Mouse (Mus musculus) midbrain, embryonic 14.5 days (tissue): Measurements from ENCODE around the gene Lix1l. TPM values are rescaled to one million over a fixed set of nuclear protein-coding genes. Genes with fewer than 3 reads are reported as not detected.

Source experiments
- ATAC-seq: fragments of 200-750 bp; cut with Nextera tagmentation; 2 replicates; pipeline ENCODE4 v1.8.0; 2017; ENCODE audit warnings: moderate number of reproducible peaks, moderate library complexity; ENCODE audit not compliant: low FRiP score, low TSS enrichment
- DNase-seq: peaks from one replicate; pipeline ENCODE4 v3.0.0-alpha.2; 2015
- H3K27ac ChIP-seq: fragments of 300-500 bp; sonication (generic); replicated peaks from 2 replicates; pipeline ENCODE4 v1.5.1; 2014; ENCODE audit warnings: mild to moderate bottlenecking, low read depth, low read length, moderate library complexity
- H3K27me3 ChIP-seq: fragments of 300-500 bp; sonication (generic); 2 replicates; pipeline ENCODE4 v1.6.1; 2014; ENCODE audit warnings: low read length, control low read depth, mixed read lengths; ENCODE audit not compliant: control insufficient read depth, insufficient read depth
- H3K36me3 ChIP-seq: fragments of 300-500 bp; sonication (generic); 2 replicates; pipeline ENCODE4 v1.6.1; 2014; ENCODE audit warnings: low read length, control low read depth; ENCODE audit not compliant: control insufficient read depth, insufficient read depth
- H3K4me1 ChIP-seq: fragments of 300-500 bp; sonication (generic); 2 replicates; pipeline ENCODE4 v1.6.1; 2014; ENCODE audit warnings: mild to moderate bottlenecking, antibody characterized with exemption, low read length, control low read depth; ENCODE audit not compliant: control insufficient read depth, insufficient read depth
- H3K4me2 ChIP-seq: fragments of 300-500 bp; sonication (generic); 2 replicates; pipeline ENCODE4 v1.6.1; 2014; ENCODE audit warnings: mild to moderate bottlenecking, low read length, moderate library complexity
- H3K4me3 ChIP-seq: fragments of 300-500 bp; sonication (generic); replicated peaks from 2 replicates; pipeline ENCODE4 v1.5.1; 2014; ENCODE audit warnings: low read depth, low read length
- H3K9ac ChIP-seq: fragments of 300-500 bp; sonication (generic); replicated peaks from 2 replicates; pipeline ENCODE4 v1.6.1; 2014; ENCODE audit warnings: mild to moderate bottlenecking, low read length, moderate library complexity
- H3K9me3 ChIP-seq: fragments of 300-500 bp; sonication (generic); 2 replicates; pipeline ENCODE4 v1.6.1; 2016; ENCODE audit warnings: low read length, control low read depth, mixed read lengths; ENCODE audit not compliant: control insufficient read depth
- WGBS: fragments of 180-500 bp; shearing (Covaris S2); extraction: QIAGEN DNeasy Blood & Tissue Kit; methylation state at CpG from one replicate; pipeline ENCODE4 v1.1.7; 2014; 5-methylcytosine and 5-hydroxymethylcytosine counted together
- polyA plus RNA-seq: library from polyadenylated mRNA; unstranded; fragments of >200 nt; fragmentation: Nextera tagmentation; extraction: Ambion mirVana; gene quantifications from 2 replicates; pipeline ENCODE4 v1.2.1, GENCODE M21; 2014

Lix1l gene
- polyA plus RNA-seq, 1 experiment from 2014 or later = 6.7 TPM

DNA sequence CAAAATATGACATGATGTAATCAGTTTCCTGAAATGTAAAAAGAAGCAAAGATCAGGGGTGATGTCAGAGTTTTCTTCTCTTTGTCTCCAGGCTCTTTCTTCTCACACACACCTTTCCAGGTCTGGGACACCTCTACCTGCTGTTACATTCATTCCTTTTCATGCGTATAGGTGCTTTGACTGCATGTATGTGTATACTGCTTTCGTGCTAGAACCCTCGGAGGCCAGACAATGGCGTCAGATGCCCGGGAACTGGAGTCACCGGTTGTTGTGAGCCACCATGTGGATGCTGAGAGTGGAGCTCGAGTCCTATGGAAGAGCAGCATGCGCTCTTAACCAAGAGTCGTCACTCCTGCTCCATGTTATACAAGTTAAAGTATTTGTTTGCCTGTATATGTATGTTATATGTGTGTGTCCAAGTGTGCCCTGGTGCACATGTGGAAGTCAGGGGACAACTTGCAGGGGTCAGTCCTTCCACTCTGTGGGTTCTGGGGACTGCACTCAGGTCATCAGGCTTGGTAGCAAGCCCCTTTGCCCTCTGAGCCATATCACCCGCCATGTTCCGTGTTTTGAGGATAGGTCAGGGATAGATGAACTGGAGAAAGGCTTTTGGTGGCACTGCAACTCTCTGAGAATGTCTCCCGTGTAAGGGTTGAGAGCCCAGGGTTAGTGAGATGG, 22.2 kb upstream of the Lix1l start:
- Histone ChIP-seq H3K9ac (no peak overlapping the region), H3K4me2 (no peak overlapping the region), H3K9me3 (no peaks in the 10 kb centered on the region), H3K4me3 (no peak overlapping the region), H3K36me3 (no peaks in the 10 kb centered on the region), H3K27ac (no peak overlapping the region), H3K27me3 (no peaks in the 10 kb centered on the region), H3K4me1 (peaks cover 14% of the 10 kb centered on the region)
- ATAC-seq (no peak), DNase-seq (no peak)
- WGBS = 74% methylated on average over 12 of the region's 12 CpGs

DNA sequence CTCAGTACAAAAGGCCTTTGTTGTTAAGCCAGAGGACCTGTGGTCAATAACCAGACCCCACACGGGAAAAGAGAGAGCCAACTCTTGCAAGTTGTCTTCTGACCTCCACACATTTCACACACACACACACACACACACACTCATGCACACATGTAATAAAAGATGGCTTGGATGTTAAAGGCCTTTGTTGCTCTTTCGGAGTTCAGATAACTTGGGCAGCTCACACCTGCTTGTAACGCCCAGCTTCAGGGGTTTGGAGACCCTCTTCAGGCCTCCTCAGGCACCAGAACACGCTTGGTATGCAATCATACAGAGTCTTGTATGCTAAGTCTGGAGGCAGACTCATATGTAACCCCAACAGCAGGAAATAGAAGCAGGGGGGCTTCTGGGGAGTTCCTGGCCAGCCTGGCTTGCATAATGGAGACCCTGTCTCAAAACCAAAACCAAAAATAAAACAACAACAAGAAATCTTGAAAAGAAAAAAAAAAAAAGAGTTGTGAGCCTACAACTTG, 21.7 kb upstream of the Lix1l start:
- Histone ChIP-seq H3K4me3 (no peak overlapping the region), H3K9me3 (no peaks in the 10 kb centered on the region), H3K4me1 (peaks cover 14% of the 10 kb centered on the region), H3K27me3 (no peaks in the 10 kb centered on the region), H3K27ac (no peak overlapping the region), H3K4me2 (no peak overlapping the region), H3K36me3 (no peaks in the 10 kb centered on the region), H3K9ac (no peak overlapping the region)
- ATAC-seq (no peak), DNase-seq (no peak)
- WGBS = 78% methylated on average over 4 of the region's 4 CpGs

DNA sequence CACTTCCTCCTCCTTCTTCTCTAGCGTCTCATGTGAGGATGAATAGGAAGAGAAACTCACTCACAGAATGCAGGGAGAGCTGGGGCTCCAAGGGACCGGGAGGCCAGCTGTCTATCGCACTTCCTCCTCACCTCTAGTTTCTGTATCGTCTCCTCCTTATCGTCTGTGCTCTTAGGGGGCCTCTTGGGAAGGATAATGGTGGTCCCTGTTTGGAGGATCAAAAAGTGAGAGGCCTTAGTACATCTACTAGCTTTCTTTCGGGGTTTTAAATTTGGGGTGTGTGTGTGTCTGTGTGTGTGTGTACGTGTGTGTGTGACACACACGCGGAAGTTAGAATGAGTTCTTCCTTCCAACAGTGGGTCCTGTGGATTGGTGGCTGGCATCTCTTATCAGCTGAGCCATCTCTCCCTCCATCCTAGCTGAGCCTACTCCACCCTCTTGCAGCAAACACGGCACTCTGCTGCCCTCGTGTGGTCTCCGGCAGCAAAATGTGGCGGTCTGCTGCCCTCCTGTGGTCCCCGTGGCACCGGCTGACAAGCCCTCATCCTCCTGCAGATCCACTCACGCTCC, 21.0 kb upstream of the Lix1l start:
- Histone ChIP-seq H3K9ac (peak overlapping the region; percentile 34; the same call in 1 of the 2 replicates), H3K36me3 (no peaks in the 10 kb centered on the region), H3K27ac (no peak overlapping the region), H3K9me3 (no peaks in the 10 kb centered on the region), H3K27me3 (no peaks in the 10 kb centered on the region), H3K4me3 (peak overlapping the region; percentile 16), H3K4me1 (peaks cover 14% of the 10 kb centered on the region), H3K4me2 (peak overlapping the region; percentile 52)
- 13% methylated on average over 16 of the region's 16 CpGs for WGBS
- peak; percentile 95 for DNase-seq
- ATAC-seq = peak; percentile 72

DNA sequence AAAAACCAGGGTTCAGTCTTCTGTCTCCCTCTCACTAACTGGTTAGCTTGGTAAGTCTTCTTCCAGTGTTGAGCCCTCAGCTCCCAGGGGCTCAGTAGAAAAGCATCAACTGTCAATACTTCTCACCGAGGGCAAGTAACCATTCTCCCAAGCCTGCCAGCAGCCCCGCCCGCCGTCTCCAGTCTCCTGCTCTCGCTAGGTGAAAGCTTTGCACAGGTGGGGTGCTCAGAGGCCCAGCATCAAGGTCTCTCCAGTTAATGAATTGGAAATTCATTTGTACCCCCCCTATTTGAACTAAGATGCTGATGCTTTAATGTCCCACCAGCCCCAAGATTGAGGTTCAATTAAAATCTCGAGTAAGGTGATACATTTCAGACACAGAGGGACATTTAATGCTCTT, 19.8 kb upstream of the Lix1l start:
- Histone ChIP-seq H3K9ac (0 out of 2 replicates have a peak overlapping the region, but pooled peaks have one; percentile 7), H3K9me3 (no peaks in the 10 kb centered on the region), H3K27me3 (no peaks in the 10 kb centered on the region), H3K4me3 (no peak overlapping the region), H3K4me2 (no peak overlapping the region), H3K4me1 (peaks cover 14% of the 10 kb centered on the region), H3K27ac (no peak overlapping the region), H3K36me3 (no peaks in the 10 kb centered on the region)
- DNase-seq (no peak), ATAC-seq (no peak)
- WGBS = 44% methylated on average over 6 of the region's 6 CpGs

DNA sequence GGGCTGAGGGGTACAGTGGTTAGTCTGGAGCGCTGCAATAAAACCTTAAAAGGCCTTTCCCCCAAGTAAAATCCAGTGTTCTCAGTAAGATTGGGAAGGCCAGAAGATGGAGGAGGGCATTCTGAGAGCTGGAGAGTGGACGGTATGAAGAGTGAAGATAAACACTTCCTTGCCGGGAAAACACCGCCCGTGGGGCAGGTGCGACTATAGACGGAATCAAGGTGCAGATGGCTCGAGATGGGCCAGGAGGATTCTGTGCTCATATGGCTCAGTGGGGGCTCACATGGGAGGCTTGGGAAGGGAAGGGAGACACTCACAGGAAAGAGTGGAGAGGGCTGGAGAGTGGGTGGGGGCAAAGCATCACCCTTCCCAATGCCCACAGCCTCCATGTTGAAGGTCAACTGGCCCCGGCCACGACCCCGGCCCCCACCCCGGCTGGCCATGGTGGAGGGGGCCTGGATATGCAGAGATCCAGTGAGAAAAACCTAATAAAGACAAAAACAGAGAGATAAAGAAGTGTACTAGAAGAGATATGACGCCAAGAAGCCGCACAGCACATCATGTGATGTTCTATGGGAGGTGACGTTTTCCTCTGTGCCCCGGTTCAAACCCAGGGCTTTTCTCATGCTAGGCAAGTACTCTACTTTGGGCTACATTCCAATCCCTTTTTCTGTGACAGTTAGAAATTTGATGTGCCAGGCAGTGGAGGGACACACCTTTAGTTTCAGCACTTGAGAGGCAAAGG, 19.0 kb upstream of the Lix1l start:
- WGBS = 86% methylated on average over 16 of the region's 16 CpGs
- peaks cover 6% of the 10 kb centered on the region; the same call in 1 of the 2 replicates for H3K4me1 ChIP-seq
- no peak for DNase-seq
- H3K9me3 ChIP-seq = no peaks in the 10 kb centered on the region
- H3K36me3 ChIP-seq = no peaks in the 10 kb centered on the region
- no peak for ATAC-seq
- H3K9ac ChIP-seq = no peak overlapping the region
- no peak overlapping the region for H3K4me3 ChIP-seq
- H3K4me2 ChIP-seq = no peak overlapping the region
- H3K27ac ChIP-seq = no peak overlapping the region
- H3K27me3 ChIP-seq = no peaks in the 10 kb centered on the region

DNA sequence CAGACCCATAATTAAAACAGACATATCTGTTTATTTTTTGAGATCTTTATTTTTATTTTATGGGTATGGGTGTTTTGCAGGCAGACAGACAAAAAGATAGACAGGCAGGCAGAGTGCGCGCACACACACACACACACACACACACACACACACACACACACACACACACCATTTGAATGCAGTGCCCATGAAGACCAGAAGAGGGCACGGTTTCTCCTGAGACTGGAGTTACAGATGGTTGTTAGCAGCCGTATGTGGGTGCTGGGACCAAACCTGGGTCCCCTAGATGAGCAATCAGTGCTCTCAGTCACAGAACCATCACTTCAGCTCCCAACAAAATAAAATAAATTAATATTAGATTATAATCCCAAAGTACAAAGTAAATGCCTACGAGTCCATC, 17.6 kb upstream of the Lix1l start:
- Histone ChIP-seq H3K27me3 (no peaks in the 10 kb centered on the region), H3K4me1 (no peaks in the 10 kb centered on the region), H3K4me2 (no peak overlapping the region), H3K4me3 (no peak overlapping the region), H3K36me3 (no peaks in the 10 kb centered on the region), H3K9me3 (no peaks in the 10 kb centered on the region), H3K9ac (no peak overlapping the region), H3K27ac (no peak overlapping the region)
- no peak for ATAC-seq
- DNase-seq = no peak
- WGBS = 96% methylated on average over 5 of the region's 5 CpGs

DNA sequence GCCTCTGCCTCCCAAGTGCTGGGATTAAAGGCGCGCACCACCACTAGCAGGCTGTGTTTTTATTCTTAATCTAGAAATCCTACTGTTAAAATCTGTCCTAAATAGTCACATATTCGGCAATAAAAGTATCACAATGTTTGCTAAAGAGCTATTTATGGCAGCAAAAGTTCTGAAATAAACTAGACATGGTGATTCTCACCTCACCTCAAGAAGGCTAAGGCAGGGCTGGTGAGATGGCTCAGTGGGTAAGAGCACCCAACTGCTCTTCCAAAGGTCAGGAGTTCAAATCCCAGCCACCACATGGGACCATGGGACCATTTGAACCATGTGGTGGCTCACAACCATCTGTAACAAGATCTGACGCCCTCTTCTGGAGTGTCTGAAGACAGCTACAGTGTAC, 10.3 kb upstream of the Lix1l start:
- ATAC-seq = no peak

DNA sequence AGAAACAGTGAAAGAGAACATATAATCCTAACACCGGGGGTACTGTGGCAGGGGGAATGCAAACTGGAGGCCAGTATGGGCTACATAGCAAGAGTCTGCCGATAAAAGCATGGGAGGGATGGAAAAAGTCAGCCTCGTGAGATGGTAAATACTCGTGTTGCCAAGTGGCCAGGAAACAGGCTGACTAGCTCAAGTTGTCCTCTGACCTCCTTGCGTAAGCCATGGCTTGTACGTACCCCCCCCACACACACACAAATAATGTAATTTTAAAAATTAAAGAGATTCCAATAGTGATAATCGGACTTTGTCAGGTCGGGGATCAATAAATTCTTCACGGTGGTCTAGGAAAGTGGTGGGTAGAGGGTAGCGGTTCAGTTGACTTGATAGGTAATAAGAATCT, 7.6 kb upstream of the Lix1l start:
- peak overlapping the region; percentile 82 for H3K27ac ChIP-seq
- H3K36me3 ChIP-seq = no peaks in the 10 kb centered on the region
- peak overlapping the region; percentile 67 for H3K9ac ChIP-seq
- H3K27me3 ChIP-seq = no peaks in the 10 kb centered on the region
- 2% methylated on average over 10 of the region's 10 CpGs for WGBS
- DNase-seq = peak; percentile 54
- H3K4me3 ChIP-seq = peak overlapping the region; percentile 62
- H3K9me3 ChIP-seq = no peaks in the 10 kb centered on the region
- H3K4me1 ChIP-seq = peaks cover 33% of the 10 kb centered on the region
- no peak for ATAC-seq
- peak overlapping the region; percentile 67 for H3K4me2 ChIP-seq

More for the DNA sequence above, 10.3 kb upstream of the Lix1l start:
- no peaks in the 10 kb centered on the region for H3K9me3 ChIP-seq
- H3K4me1 ChIP-seq = peaks cover 8% of the 10 kb centered on the region; the same call in 1 of the 2 replicates
- no peak overlapping the region for H3K4me3 ChIP-seq
- no peaks in the 10 kb centered on the region for H3K27me3 ChIP-seq
- no peak overlapping the region for H3K27ac ChIP-seq
- H3K36me3 ChIP-seq = no peaks in the 10 kb centered on the region
- WGBS = 81% methylated on average over 4 of the region's 4 CpGs
- no peak overlapping the region for H3K9ac ChIP-seq
- no peak overlapping the region for H3K4me2 ChIP-seq
- no peak for DNase-seq
